Mouse (Mus musculus) urinary bladder, postnatal 25 days (tissue): ENCODE results near the gene 1700020N01Rik.
A peak's percentile ranks its signal among the peaks of the same experiment; 100 is the strongest.

Experiments used
- DNase-seq: peaks from one replicate; pipeline ENCODE4 v3.0.0; 2022; ENCODE audit warnings: low spot score

Gene 1700020N01Rik

DNA sequence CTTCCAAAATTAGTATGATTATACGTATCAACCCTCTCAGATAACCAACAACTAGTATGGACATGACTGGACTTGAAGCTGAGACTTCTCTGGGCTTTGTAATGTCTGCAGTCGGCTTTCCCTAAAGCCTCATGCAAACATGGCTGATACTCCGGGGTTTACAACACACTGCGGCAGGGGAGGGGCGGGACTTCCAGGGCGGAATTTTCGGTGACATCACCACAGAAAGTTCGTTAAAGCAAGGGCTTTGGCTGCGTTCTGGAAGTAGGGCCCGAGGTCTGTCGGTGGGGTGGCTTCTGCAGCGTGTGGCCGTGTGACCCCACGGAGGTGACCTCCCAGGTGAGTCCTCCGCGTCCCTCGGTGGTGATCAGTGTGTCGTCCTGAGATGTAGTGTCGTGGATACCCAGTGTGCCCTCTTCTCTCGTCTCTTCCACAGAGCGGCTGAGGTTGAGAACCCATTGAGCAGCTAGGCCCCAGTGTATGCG lies at the start of gene 1700020N01Rik:
Gene 1700020N01Rik, plus strand, starts transcription at position 250 of the 485 bp plus-strand sequence.
- DNase-seq, result no peak

DNA sequence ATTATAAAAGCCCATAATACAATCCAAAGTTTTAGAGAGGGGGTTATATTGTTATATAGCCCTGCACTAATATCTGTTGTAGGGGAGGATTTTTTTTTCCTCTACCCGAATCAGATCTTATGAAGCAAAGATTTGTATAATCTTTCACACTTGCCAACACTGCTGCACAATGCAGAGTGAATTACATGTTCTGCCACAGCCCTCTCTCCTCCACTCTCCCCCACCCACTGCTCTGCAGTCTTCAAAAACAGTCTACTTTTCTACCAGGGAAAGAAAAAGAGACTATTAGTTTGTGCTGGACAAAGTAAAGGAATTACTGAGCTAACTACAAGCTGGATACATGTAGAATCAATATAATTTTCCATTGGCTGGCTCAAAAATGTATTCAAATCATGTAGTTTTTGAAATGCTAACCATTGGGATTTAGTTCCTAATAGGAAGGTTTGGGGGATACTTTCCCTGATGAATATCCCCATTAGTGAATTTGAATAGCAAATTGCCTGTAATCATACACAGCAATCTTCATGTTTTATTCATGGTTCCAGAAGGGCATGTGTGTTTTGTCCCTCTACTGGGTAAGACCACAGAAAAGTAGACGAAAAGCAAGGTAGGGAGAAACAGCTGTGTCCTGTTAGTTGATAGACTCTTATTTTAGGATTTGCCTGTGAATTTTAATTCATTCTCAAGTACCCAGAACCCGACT lies 49.2 kb upstream of the 1700020N01Rik start:
- DNase-seq, result no peak

DNA sequence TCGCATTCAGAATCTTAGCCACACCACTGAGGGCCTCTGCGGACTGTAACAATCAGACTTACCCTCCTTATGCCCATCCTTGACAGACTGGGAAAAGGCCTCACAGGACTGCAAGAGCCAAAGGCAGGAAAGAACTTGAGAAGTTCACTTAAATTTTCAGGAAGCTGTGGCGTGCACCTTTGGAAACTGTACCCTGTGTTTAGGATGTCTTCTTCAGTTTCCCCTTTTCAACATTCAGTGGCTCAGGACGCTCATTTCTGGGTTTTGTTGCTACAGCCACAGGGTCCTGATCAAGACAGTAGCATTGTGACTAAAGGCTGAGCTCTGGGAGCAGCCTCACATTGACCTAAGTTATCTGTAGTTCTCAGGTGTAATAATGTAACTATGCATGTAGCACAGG lies 48.2 kb upstream of the 1700020N01Rik start:
- DNase-seq, result no peak

DNA sequence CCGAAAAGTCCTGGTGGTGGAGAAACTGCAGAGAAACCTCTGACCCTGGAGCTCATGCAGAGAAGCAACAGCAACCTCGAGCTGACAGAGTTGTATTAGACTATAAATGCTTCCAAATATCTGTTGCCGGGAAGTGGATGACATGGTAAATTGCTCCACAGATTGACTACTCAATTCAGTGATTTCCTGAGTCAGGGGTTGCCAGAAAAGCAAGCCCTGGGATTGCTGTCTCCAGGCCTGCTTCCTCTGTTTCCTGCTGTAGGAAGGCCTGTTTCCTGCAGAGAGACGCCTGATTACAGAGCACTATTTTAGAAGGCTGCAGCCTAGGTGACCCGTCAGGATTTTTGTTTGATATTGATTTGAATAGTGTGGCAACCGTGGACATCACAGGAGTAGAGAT lies 47.5 kb upstream of the 1700020N01Rik start:
- DNase-seq, result no peak

DNA sequence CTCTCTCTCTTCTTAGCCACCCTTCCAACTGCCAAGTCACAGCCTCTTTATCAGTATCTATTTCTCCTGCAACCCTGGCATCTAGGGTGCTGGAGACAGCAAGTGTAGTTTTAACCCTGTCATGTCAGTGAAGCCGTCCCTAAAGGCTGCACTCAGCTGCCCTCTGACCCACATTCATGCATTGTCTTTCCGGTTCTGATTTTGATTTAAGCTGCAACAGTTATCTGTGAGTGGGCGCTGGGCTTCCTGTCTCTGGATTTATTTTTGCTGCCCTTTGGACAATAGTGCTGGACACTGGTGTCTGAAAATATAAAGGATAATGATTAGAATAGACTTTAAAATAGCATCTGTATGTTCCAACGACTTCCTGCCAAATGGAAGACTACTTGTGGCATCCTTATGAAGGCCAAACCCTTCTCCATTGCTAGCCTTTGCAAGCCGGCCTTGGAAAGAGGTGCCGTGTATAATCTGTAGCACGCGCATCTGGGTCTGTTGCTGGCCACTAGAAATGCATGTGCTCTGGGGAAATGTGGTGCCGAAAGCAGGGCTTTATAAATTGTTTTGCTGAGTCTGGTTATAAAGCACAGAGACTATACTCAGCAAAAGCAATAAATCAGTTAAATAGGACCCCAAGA lies 44.0 kb upstream of the 1700020N01Rik start:
- no peak for DNase-seq

DNA sequence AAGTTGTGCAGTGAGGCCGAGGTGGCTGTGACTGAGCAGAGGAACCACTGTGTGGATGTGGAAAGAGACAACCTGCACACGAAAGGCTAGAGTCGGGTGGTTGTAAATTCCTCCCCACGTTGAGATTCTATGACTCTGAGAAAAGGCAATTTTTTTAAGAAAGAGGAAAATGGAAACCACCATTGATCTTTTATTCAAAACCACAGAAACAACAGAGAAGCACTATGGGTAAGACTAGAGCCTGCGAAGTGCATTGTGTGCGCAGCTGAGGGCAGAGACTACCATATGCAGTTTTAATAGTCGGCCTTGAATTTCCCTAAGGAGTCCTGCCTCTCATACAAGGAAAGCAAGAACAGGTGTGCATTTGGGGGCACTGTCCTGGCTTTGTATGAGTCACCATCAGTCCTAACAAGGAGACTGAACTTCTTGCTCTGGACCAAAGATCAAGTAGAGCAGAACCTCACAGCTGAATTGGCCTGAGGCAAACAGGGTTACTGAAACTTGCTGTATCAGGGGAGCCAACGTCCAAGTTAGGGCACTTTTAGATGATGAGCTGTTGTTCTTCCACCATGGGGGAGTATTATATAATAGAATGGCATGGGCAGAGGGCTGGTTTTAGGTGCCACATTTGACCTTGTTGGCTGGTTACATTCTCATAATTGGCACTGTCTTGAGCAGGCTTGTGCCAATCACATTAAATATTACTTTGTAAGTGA lies 39.8 kb upstream of the 1700020N01Rik start:
- no peak for DNase-seq

DNA sequence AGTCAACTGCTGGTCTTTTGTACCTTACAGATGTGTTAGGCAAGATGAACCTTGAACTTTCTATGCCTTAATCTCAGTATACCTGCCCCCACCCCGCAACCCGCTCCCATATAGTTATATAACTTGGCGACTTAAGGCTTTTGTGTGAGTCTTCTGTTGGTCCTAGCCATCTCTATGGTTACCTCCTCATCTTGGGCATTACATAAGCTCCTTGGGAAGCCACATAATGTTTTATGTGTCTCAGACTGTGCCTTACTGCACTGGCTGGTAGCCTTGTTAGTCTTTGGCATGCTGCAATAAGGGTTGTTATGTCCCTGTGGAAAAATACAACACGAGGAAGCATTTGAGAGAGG lies 39.3 kb upstream of the 1700020N01Rik start:
- DNase-seq, result no peak

DNA sequence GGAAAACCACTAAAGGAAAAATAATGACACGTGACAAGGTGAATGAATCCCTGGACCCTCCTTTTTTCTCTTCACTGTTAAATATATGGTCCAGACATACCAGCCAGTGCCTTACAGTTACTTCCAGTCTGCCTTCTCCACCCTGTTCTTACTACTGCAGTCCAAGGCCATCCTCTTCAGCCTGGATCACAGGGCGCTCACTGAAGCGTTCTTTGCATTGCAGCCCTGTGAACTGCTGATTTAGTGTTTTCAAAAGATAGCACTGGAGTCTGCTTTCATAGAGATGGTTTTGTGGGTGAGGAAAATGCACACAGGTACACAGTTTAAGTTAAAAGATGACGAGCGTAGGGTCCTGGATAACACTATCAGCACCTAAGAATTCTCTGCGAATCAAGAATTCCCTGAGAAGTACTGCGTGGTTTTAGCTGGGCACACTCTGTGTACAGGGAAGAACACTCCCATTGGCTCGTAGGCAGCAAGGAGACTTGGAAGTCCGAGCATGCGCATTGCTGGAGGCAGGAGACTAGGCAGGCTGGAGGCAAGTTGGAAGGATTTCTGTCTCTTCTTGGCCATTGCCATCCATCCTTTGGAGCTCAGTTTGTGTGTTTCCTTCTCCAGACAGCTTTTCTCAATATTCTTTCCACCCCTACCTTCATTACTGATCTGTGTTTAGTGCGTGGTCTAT lies 37.9 kb upstream of the 1700020N01Rik start:
- no peak for DNase-seq

DNA sequence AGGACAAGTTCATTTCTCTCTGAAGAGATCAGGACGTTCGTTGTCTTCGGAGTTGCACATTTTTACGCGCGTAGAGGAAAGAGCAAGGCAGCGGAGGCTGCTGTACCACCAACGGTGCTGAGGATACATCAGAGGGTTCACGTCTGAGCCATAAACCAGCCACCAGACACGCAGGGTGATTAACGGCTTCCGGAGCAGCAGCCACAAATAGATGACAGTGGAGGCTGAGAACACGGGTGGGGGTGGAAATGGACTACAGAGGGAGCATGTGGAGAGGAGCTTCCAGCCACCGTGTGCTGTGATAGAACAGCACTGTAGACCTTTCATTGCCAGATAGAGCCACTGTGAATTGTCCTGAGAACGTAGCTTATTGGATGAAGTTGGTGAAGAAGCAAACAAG lies 33.2 kb upstream of the 1700020N01Rik start:
- no peak for DNase-seq

DNA sequence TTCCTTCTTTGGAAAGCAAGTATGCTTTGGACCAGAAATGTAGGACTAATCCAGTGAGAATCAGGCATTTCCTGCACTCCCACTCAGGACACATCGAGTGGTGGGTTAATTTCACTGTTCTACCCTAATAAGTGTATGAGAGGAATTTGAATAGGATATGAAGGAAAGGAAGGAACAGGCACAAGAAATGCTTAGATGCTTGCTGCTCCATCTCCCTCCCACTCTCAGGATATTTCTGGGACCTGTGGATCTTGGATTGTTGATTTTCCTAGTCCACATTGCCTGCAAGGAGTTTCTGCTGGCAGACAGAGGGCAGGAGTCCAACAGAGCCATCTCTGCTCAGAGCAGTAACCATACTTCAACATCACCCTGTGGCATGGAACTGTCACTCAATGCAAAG lies 31.8 kb upstream of the 1700020N01Rik start:
- DNase-seq, result no peak

DNA sequence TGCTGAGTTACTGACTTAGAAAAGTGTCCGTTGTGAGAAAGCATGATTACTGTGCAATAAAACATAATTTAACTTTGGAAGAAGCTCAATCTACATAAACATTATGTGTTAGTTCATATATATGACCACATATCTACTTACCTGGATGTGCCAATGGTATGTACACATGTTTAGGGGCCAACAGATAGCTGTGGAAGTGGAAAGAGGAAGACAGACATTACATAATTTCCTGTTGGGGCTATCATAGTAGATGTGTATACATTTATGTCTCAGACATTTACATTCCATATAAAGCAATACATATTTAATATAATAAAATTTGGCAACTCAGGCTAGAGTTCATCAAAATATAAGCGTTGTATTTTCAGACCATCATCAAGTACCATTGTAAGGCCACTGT lies 29.5 kb upstream of the 1700020N01Rik start:
- no peak for DNase-seq

DNA sequence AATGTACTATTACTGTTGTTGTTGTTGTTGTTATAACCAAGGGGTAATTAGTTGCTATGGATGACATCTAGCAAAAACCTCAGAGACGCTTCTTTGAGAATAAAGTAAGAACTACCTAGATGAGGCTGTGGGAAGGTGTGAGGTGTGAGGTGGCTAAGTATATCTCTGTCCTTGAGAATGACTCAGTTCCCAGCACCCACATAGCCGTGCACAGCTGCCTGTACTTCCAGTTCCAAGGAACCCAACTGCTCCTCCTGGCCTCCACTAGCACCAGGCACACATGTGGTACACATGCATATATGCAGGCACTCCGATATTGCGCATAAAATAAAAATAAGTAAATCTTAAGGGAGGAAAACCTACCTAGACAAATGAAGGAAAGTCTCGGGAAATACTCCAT lies 28.8 kb upstream of the 1700020N01Rik start:
- DNase-seq, result no peak

DNA sequence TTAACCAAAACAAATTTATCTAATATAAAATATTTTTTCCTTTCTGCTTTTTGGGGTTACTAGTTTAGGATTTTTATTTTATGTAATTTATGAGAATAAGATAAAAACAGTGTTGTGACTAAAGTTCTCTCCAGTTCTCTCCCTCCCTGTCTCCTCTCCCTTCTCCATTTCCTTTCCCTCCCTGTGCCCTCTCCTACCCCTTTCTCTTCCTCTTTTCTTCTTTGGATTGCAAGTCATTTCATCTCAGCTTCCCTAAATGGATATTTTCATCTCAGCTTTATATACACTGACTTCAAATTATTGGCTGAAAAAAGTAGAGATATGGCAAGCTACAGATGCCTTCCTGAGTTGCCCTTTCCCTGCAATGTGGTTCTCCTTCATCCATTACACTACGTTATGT lies 26.9 kb upstream of the 1700020N01Rik start:
- no peak for DNase-seq

DNA sequence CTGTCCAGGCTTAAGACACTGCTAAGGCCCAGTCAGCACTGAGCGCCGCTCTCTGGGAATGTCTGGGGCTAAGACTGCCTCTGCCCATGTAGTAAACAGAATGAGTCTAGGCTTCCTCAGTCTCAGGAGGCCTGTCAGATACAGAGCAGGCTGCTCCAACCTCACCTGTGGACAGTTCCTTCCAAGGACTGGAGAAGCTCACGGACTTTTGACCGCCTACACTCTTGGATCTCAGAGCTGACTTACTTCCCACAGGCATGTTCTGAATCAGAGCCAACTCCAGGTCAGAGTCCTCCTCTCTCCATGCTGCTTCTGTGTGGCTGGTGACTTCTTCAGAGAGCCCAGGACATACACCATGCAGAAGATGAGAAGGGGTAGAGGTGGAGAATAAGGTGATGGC lies 21.3 kb upstream of the 1700020N01Rik start:
- no peak for DNase-seq

DNA sequence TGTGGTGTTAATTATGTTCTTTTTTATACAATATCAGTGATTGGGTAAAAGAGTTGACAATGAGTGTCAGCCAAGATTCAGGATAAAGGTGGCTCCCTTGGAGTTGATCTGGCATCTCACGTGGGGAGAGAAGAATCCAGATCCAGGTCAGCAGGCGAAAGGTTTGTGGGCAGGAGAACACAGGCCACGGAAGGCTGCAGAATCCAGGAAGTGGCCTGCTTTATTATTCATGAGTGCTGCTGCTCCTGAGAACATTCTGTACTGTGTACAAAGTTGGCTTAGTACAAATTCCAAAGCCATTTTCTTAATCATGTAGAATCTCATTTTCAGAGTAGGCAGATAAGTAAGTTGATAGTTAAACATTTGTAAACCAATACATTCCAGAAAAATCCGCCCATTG lies 19.2 kb upstream of the 1700020N01Rik start:
- DNase-seq, result no peak

DNA sequence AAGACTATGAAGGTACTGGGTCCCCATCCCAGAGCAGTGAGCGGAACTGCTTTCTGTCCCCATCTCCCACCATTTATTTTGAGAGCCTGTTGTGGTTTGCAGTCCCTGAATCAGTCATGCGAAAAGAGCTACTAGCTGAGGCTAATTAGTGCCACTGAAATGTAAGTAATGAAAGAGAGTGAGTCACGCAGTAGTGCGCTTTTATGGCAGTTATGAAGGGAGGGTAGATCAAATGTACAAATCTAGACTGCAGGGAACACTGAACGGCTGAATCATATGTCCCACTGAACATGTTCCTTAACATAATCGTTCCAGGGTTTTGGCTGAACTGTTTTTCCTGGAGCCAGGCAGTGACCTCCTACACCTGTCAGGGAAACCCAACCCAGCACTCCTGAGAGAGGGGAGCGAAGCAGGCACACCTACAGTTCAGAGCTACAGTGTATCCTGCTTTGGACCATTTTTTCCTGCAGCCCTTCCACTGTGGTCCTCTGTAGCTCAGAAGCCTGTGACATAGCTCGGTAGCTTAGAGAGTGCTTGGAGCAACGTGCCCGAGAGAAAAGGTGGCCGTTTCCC lies 17.1 kb upstream of the 1700020N01Rik start:
- DNase-seq, result no peak

DNA sequence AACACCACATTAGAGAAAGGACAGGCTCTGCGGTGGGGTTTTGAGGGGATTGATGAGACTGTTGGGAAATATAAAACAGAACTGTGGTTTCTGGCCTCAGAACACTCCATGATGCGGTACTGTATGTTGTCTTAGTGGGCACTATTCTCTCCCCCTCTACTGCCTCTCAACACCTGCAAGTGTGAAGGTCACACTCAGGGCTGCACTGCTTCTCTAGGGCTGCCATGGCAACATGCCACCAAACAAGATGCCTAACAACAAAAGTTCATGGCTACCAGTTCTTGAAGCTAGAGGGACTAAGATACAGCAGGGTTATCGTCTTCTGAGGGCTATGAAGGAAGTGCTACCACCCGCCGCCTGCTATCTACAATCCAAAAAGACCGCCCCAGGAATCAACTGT lies 15.1 kb upstream of the 1700020N01Rik start:
- DNase-seq, result no peak

DNA sequence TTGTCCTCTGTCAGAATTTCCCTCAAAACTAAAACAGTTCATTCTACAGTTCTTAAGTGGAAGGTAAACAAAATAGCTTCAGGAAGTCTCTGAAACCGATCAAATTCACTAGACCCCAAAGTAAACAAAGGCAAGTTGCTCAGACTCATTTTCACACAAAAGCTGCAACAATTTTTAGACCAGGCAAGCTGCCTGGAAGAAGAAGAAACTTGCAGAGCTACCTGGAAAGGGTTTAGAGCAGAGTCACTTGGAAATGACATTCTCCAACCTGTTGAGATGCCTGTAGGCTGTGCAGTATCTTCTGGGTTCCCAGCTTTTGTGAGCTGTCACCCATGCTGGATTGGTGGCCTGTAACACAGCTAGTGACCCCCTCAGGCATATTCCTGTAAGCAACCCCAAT lies 11.4 kb upstream of the 1700020N01Rik start:
- no peak for DNase-seq

DNA sequence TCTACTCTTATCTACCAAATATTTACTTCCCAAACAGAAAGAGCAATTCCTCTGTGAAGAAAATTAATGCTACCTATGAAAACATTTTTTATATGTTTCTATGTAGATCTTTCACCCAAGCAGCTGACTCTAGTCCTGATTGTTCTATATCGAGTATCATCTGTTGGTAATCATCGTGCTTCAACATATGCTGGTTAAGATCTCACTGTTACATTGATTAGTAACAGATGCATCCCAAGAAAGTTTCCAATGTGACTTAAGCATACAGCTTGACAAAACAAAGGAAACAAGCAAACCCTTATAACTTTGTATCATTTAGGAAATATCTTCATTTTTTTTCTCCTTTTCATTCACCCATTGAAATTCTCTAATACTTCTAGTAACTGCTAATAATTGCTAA lies 5.9 kb upstream of the 1700020N01Rik start:
- DNase-seq, result no peak

DNA sequence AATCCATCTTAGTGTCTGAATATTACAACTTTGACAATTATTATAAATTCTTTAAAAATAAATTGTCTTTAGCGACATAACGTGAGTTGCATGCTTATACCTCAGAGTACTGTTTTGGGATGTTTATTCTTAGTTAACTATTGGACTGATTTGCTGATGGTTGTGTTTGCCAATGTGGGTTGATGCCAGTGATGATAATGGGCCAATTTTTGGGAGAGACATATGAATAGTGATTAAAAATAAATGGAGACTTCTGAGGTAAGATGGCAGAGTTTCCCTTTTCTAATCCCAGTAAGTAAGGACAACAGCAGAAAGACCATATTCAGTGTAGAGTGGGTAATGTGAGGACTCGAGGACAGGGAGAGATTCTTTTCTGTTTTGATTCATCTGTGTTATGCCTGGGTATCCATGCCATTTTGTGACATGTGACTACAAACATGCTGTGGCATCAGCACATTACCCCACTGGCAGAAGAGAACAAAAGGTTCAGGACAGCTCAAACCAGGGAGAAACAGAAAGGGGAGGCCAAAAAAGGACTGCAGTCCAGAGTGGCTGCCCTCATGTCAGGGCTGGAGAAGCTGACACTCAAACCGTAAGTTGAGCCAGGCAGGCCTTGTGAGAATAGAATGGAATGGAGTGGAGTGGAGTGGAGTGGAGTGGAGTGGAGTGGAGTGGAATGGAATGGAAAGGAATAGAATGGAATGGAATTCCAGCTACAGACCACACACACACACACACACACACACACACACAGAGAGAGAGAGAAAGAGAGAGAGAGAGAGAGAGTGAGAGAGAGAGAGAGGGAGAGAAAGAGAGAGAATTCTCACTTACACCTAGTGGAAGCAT lies 4.7 kb upstream of the 1700020N01Rik start:
- no peak for DNase-seq

DNA sequence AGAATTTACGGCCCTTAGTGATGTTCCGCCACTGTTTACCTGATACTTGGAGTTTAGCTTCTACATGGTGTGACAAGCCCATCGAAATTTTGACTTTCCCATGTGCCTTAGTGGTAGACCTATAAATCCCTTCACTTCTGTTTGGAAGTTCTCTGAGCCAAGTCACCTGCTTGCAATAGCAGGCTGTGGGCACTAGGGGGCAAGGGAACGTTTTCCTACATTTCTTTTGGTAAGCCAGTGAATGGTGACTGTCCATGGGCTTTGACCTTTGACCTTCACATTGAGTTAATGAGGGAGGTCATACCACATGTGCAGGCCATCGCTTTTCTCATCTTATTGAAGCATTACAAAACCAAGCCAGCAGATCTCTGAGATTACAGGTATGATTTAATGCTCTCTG lies 8.0 kb downstream of the 1700020N01Rik start:
- DNase-seq, result peak; percentile 55
